Mouse (Mus musculus) CH12.LX (cell line): ENCODE data around the gene Ddah1.

Source experiments
- CTCF ChIP-seq, 2 experiments: IDR thresholded peaks in 1 of 2; conservative IDR thresholded peaks in 1 of 2; 2 replicates each; pipeline ENCODE4 v1.5.1; 2011 to 2012; ENCODE audit warnings: low read depth in 2 of 2, low read length in 2 of 2, improper control_type of control experiment in 1 of 2, inconsistent platforms in 1 of 2, mild to moderate bottlenecking in 1 of 2, moderate library complexity in 1 of 2
- EP300 ChIP-seq: IDR thresholded peaks from 2 replicates; pipeline ENCODE4 v1.6.1; 2011; ENCODE audit warnings: low read length, improper control_type of control experiment
- MAX ChIP-seq: IDR thresholded peaks from 2 replicates; pipeline ENCODE4 v1.6.1; 2011; ENCODE audit warnings: low read length, improper control_type of control experiment
- MEF2A ChIP-seq: IDR thresholded peaks from 2 replicates; pipeline ENCODE4 v1.6.1; 2014; ENCODE audit warnings: low read depth, mild to moderate bottlenecking, inconsistent platforms, low read length, improper control_type of control experiment, borderline replicate concordance
- MYC ChIP-seq: IDR thresholded peaks from 2 replicates; pipeline ENCODE4 v1.6.1; 2011; ENCODE audit warnings: low read depth, mild to moderate bottlenecking, improper control_type of control experiment, low read length
- NRF1 ChIP-seq: IDR thresholded peaks from 2 replicates; pipeline ENCODE4 v1.6.1; 2014; ENCODE audit warnings: low read depth, mild to moderate bottlenecking, inconsistent platforms, low read length, improper control_type of control experiment, moderate library complexity
- POLR2A ChIP-seq: IDR thresholded peaks from 2 replicates; pipeline ENCODE4 v1.6.1; 2011; ENCODE audit warnings: low read depth, mild to moderate bottlenecking, improper control_type of control experiment, low read length
- POLR2AphosphoS2 ChIP-seq: IDR thresholded peaks from 2 replicates; pipeline ENCODE4 v1.6.1; 2011; ENCODE audit warnings: low read depth, low read length, improper control_type of control experiment
- SMC3 ChIP-seq: IDR thresholded peaks from 2 replicates; pipeline ENCODE4 v1.6.1; 2011; ENCODE audit warnings: low read depth, low read length, improper control_type of control experiment
- USF1 ChIP-seq: IDR thresholded peaks from 2 replicates; pipeline ENCODE4 v1.6.1; 2014; ENCODE audit warnings: low read depth, mild to moderate bottlenecking, inconsistent platforms, low read length, improper control_type of control experiment
- ZC3H11A ChIP-seq: IDR thresholded peaks from 2 replicates; pipeline ENCODE4 v1.6.1; 2012; ENCODE audit warnings: low read depth, mild to moderate bottlenecking, inconsistent platforms, low read length, improper control_type of control experiment
- ZNF384 ChIP-seq: IDR thresholded peaks from 2 replicates; pipeline ENCODE4 v1.6.1; 2012; ENCODE audit warnings: low read depth, low read length, improper control_type of control experiment, inconsistent platforms

DNA sequence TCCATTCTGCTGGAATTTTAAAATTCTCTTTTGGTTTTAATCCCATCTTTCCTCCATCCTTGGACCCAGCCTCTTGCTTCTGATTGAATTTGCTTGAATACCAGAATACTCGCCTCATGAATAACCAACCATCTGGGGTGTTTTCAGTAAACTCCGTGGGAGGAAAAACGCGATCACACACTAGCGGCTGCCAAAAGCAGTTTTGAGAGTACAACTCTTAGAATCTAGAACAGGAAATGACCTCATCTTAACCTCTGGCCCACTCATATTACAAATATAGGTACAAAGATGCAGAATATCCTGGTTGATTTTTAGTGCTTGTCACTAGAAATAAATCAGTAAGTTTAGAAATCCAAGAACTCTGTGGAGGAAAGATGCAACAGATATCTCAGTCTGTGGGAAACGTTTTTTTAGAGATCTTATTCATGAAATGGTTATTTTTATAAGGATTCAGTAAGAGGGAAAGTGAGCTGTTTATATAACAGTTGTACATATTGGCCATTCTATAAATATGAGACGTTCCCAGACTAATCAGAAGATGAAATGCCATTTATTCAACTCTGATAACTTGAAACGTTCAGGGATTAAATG lies 75.6 kb downstream of the Ddah1 start:
- TF ChIP-seq MEF2A: peak; percentile 63; the same call in 1 of the 2 replicates
- peak; percentile 76 for TF ChIP-seq EP300
- TF ChIP-seq MYC: no peak
- TF ChIP-seq NRF1: no peak
- no peak for TF ChIP-seq ZNF384
- no peak for TF ChIP-seq POLR2A
- TF ChIP-seq ZC3H11A: no peak
- TF ChIP-seq CTCF (conservative IDR thresholded peaks at IDR 0.05 in 1 of 2, IDR thresholded peaks at IDR 0.05 in 1 of 2; ENCODE audit: low read depth in 2 of 2, low read length in 2 of 2): no peak
- no peak for TF ChIP-seq POLR2AphosphoS2
- no peak for TF ChIP-seq USF1
- no peak for TF ChIP-seq MAX
- no peak for TF ChIP-seq SMC3
